Mouse (Mus musculus): ENCODE data around the gene Trim29. TPM values are rescaled to one million over a fixed set of nuclear protein-coding genes. Genes with fewer than 3 reads are reported as not detected.

The Trim29 gene
- total and polyA plus RNA-seq, 3 experiments: not detected

DNA sequence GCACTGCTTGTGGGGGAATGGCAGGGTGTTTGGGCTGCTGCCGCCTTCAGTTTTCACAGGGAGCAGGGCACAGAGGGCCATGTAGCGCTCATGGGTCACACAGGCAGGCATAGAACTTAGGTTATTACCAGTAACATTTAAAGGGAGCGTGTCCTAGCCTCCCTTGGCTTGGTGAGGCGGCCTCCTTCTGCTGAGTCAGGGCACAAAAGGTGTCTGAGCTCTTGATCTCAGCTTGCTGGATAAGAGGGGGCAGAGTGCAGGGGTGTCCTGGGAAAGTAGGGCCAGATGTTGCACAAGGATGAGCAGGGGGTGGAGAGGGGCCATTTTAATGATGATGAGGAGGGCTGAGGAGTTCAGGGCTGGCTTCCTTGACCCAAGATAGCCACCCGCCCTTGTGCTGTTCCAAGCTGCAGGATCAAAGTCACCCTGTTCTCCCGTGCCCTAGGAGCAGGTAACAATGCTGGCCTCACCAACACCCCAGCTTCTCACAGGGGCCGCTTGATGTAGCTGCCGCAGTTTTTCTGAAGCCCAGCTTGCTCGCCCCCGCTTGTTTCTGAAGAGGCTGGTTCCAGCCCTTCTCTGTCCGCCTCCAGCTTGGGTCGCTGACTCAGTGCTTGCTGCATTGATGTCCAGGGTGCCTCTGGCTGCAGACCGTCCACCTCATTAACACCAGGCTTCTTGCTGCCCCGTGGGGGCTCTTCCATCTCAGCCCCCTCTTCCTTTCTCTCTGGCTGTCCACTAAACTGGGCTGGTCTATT, 38.7 kb upstream of the Trim29 start:
- Histone ChIP-seq H3K27me3 (ENCODE audit: control insufficient read depth in 1 of 2, insufficient read depth in 2 of 2, low read length in 2 of 2) (peaks cover 3 to 5% of the 10 kb centered on the region in 2 experiments), H3K4me3 (ENCODE audit: control insufficient read depth in 1 of 2, insufficient read depth in 1 of 2, low read depth in 2 of 2, low read length in 2 of 2) (no peak overlapping the region), H3K79me2 (ENCODE audit: control insufficient read depth, insufficient read depth, low read length, poor library complexity) (no peaks in the 10 kb centered on the region), H3K27ac (ENCODE audit: control insufficient read depth, low read depth, low read length) (no peak overlapping the region), H3K4me1 (ENCODE audit: control insufficient read depth in 1 of 2, insufficient read depth in 2 of 2, low read length in 2 of 2) (no peaks in the 10 kb centered on the region), H3K9ac (ENCODE audit: control insufficient read depth, low read depth, low read length, poor library complexity, severe bottlenecking) (no peak overlapping the region), H3K9me3 (replicated peaks; ENCODE audit: insufficient read depth, low read length) (no peaks in the 10 kb centered on the region), H3K36me3 (ENCODE audit: control insufficient read depth in 1 of 2, insufficient read depth in 2 of 2, low read length in 2 of 2) (0 out of 4 replicates have a peak, but pooled peaks cover 0 to 2% of the 10 kb centered on the region in 2 experiments)
- DNase-seq (ENCODE audit: low read depth, low spot score): no peak
- no peak for TF ChIP-seq ETS1 (IDR thresholded peaks at IDR 0.05; ENCODE audit: low read depth, low read length)
- TF ChIP-seq POLR2AphosphoS5 (IDR thresholded peaks at IDR 0.05; ENCODE audit: borderline replicate concordance, low read depth, low read length): no peak

DNA sequence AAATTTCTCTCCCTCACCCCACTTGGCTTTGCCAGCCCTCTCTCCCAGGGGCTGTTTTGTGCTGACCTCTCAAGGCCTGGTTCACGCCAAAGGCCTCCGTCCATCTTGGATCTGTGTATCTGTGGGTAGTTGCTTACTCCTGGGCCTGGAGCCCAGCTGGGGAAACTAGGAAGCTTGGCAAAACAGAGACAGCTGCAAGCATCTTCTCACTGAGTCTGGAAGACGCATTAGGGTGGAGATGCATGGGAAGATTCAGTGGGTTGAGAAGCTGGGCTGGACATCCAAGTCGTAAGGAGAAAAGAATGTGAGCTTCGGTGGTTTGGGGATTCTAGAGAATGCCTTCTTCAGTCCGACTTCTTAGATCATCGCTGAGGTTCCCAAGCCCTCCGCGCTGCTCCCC, 36.9 kb upstream of the Trim29 start:
- Histone ChIP-seq H3K79me2 (ENCODE audit: control insufficient read depth, insufficient read depth, low read length, poor library complexity) (no peaks in the 10 kb centered on the region), H3K27me3 (ENCODE audit: control insufficient read depth in 1 of 2, insufficient read depth in 2 of 2, low read length in 2 of 2) (peaks cover 3 to 5% of the 10 kb centered on the region in 2 experiments), H3K9me3 (replicated peaks; ENCODE audit: insufficient read depth, low read length) (no peaks in the 10 kb centered on the region), H3K27ac (ENCODE audit: control insufficient read depth, low read depth, low read length) (no peak overlapping the region), H3K36me3 (ENCODE audit: control insufficient read depth in 1 of 2, insufficient read depth in 2 of 2, low read length in 2 of 2) (no peaks in the 10 kb centered on the region), H3K9ac (ENCODE audit: control insufficient read depth, low read depth, low read length, poor library complexity, severe bottlenecking) (no peak overlapping the region), H3K4me1 (ENCODE audit: control insufficient read depth in 1 of 2, insufficient read depth in 2 of 2, low read length in 2 of 2) (no peaks in the 10 kb centered on the region), H3K4me3 (ENCODE audit: control insufficient read depth in 1 of 2, insufficient read depth in 1 of 2, low read depth in 2 of 2, low read length in 2 of 2) (no peak overlapping the region)
- DNase-seq (ENCODE audit: low read depth, low spot score): no peak
- TF ChIP-seq TBP (IDR thresholded peaks at IDR 0.05; ENCODE audit: low read depth, low read length): no peak
- TF ChIP-seq POLR2AphosphoS2 (IDR thresholded peaks at IDR 0.05; ENCODE audit: low read length): no peak
- TF ChIP-seq MEF2A (IDR thresholded peaks at IDR 0.05; ENCODE audit: extremely low read depth, insufficient replicate concordance, low read depth, low read length, poor library complexity, severe bottlenecking): no peak
- no peak for TF ChIP-seq GABPA (IDR thresholded peaks at IDR 0.05; ENCODE audit: low read depth, low read length)
- TF ChIP-seq RAD21 (IDR thresholded peaks at IDR 0.05; ENCODE audit: low read depth, low read length): no peak
- TF ChIP-seq CHD1 (IDR thresholded peaks at IDR 0.05; ENCODE audit: low read depth, low read length): no peak
- no peak for TF ChIP-seq MXI1 (IDR thresholded peaks at IDR 0.05; ENCODE audit: low read depth, low read length)
- TF ChIP-seq SIN3A (IDR thresholded peaks at IDR 0.05; ENCODE audit: low read length): no peak
- TF ChIP-seq E2F4 (IDR thresholded peaks at IDR 0.05; ENCODE audit: borderline replicate concordance, low read depth, low read length): no peak
- TF ChIP-seq USF1 (IDR thresholded peaks at IDR 0.05; ENCODE audit: low read depth, low read length): no peak
- no peak for TF ChIP-seq RCOR1 (IDR thresholded peaks at IDR 0.05; ENCODE audit: low read depth, low read length)
- TF ChIP-seq MAX (IDR thresholded peaks at IDR 0.05; ENCODE audit: low read length): no peak
- no peak for TF ChIP-seq EP300 (IDR thresholded peaks at IDR 0.05; ENCODE audit: low read depth in 1 of 2, low read length in 2 of 2)
- no peak for TF ChIP-seq UBTF (IDR thresholded peaks at IDR 0.05; ENCODE audit: borderline replicate concordance, insufficient read depth, low read depth, low read length)
- TF ChIP-seq TAL1 (IDR thresholded peaks at IDR 0.05; ENCODE audit: low read length): no peak
- TF ChIP-seq HCFC1 (IDR thresholded peaks at IDR 0.05; ENCODE audit: low read depth, low read length): no peak
- TF ChIP-seq POLR2AphosphoS5 (IDR thresholded peaks at IDR 0.05; ENCODE audit: borderline replicate concordance, low read depth, low read length): no peak
- no peak for TF ChIP-seq MYC (IDR thresholded peaks at IDR 0.05; ENCODE audit: low read depth, low read length)

All from MEL (cell line).